Mouse (Mus musculus): ENCODE measurements at regions not wholly inside any gene's neighbourhood (a gene's known extent, or its start where the extent isn't known, plus 50 kb on each side); places are given as distances from the start of the nearest gene placed in this dataset.
A peak's percentile ranks its signal among the peaks of the same experiment; 100 is the strongest.

DNA sequence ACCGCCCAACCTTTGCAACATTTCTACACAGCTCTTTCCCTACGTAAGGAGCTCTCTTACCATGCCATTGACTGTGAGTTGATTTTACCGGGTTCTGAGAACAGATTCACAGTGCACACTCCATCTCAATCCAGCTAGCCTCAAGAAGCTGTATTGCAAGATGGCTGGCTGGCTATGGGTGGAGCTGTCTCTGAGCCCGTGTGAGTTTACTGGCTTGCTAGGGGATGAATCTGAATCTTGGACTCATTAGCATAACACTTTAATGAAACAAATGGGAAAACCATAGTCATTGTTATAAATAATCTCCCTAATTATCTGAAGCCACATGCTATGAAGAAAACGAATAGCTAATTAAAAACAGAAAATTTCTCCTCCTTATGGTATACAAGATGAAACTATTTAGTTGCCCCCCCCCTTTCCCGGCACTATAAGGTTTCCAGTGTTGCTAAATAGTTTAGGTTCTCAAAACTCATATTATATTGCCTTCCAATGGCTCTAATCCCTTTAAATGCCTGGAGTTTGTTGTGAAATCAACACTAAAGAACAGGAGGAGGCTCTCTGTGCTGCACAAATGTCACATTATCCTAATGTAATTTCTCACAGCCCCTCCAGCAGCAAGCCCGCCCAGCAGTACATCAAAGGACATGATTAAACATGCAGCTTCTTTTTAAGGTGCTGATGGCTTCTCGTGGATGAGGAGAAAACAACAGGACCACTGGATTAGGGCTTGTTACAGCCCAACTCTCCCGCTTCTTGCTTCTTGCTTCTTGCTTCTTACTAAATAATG, 76.9 kb upstream of the Cav2 start:
- H3K4me1 ChIP-seq (ENCODE audit: control insufficient read depth, insufficient read depth, insufficient read length, low read length) = peaks cover 4% of the 10 kb centered on the region
- H3K4me3 ChIP-seq (ENCODE audit: insufficient read depth, low read depth, low read length) = no peak overlapping the region
- H3K27ac ChIP-seq (replicated peaks; ENCODE audit: low read depth, low read length) = no peak overlapping the region

GRCm38 (mm10) chr6:17206932-17207331, 74.1 kb upstream of the Cav2 start:
- no peak overlapping the region for H3K27ac ChIP-seq (replicated peaks; ENCODE audit: low read depth, low read length)
- peaks cover 4% of the 10 kb centered on the region for H3K4me1 ChIP-seq (ENCODE audit: control insufficient read depth, insufficient read depth, insufficient read length, low read length)
- H3K4me3 ChIP-seq (ENCODE audit: insufficient read depth, low read depth, low read length) = no peak overlapping the region

DNA sequence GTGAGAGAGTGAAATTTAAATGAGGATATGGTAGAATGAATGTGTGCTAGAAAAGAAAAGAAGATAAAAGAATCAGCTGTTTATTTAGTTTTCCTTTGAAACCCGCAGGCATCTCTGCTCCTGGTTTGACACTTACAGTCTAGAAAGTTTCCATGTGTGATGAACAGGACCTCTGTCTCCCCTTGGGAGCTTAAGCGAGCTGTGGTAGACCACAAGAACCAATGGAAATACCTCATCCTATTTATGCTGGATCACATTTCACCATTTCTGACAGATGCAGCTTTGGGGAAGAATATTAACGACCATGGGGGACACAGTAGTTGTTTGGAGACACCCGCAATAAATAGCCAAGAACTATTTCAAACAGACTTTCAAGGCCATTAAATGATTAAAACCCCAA, 71.2 kb upstream of the Cav2 start:
- peak overlapping the region; percentile 47 for H3K27ac ChIP-seq (replicated peaks; ENCODE audit: low read depth, low read length)
- H3K4me1 ChIP-seq (ENCODE audit: control insufficient read depth, insufficient read depth, insufficient read length, low read length) = peaks cover 2% of the 10 kb centered on the region; the same call in 1 of the 2 replicates
- H3K4me3 ChIP-seq (ENCODE audit: insufficient read depth, low read depth, low read length) = no peak overlapping the region

DNA sequence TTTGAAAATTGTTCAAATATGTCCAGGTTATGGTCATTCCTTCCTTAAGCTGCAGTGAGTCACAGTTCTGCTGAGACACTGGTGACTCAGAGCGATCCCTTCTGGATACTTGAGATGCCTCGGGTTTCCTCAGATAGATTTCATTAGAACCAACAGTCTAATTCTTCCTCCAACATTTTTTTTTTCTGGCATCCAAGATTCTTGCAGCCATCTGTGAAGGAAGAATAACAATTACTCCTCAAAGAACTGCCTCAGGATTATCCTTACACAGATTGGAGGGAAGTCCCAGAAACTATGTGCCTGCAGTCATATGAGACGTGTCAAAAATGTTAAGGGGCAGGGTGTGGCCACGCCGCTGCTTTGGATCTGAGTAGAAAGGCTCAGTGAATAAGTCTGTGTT, 69.6 kb upstream of the Cav2 start:
- no peaks in the 10 kb centered on the region; the same call in 1 of the 2 replicates for H3K4me1 ChIP-seq (ENCODE audit: control insufficient read depth, insufficient read depth, insufficient read length, low read length)
- H3K4me3 ChIP-seq (ENCODE audit: insufficient read depth, low read depth, low read length) = no peak overlapping the region
- 0 out of 2 replicates have a peak overlapping the region, but pooled peaks have one; percentile 30 for H3K27ac ChIP-seq (replicated peaks; ENCODE audit: low read depth, low read length)

GRCm38 (mm10) chr6:17214774-17215173, 66.2 kb upstream of the Cav2 start:
- no peak overlapping the region for H3K4me3 ChIP-seq (ENCODE audit: insufficient read depth, low read depth, low read length)
- H3K27ac ChIP-seq (replicated peaks; ENCODE audit: low read depth, low read length) = no peak overlapping the region
- H3K4me1 ChIP-seq (ENCODE audit: control insufficient read depth, insufficient read depth, insufficient read length, low read length) = no peaks in the 10 kb centered on the region; the same call in 1 of the 2 replicates

GRCm38 (mm10) chr6:17216442-17216841, 64.5 kb upstream of the Cav2 start:
- Histone ChIP-seq H3K27ac (replicated peaks; ENCODE audit: low read depth, low read length) (no peak overlapping the region), H3K4me3 (ENCODE audit: insufficient read depth, low read depth, low read length) (no peak overlapping the region), H3K4me1 (ENCODE audit: control insufficient read depth, insufficient read depth, insufficient read length, low read length) (no peaks in the 10 kb centered on the region)

GRCm38 (mm10) chr6:17223744-17224143, 57.2 kb upstream of the Cav2 start:
- peaks cover 16% of the 10 kb centered on the region; the same call in 1 of the 2 replicates for H3K4me1 ChIP-seq (ENCODE audit: control insufficient read depth, insufficient read depth, insufficient read length, low read length)
- peak overlapping the region; percentile 75 for H3K27ac ChIP-seq (replicated peaks; ENCODE audit: low read depth, low read length)
- no peak overlapping the region for H3K4me3 ChIP-seq (ENCODE audit: insufficient read depth, low read depth, low read length)

DNA sequence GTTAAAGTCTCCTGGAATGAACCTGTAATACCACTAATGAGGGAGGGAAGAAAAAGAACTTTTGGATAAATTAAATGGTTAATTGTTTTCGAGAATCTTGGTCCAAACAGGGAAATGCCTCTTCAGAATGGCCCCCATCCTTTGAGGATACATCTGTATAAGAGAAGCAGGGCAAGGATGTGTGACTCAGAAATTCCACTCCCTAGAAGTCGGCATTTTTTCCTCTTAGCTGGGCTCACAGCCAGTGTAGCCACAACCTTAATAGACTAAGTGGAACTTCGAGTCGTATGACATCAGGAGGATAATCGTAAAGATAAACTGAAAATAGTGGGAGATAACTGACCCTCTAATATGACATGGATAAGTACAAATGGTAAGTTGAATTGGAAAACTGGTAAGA, 56.1 kb upstream of the Cav2 start:
- H3K4me1 ChIP-seq (ENCODE audit: control insufficient read depth, insufficient read depth, insufficient read length, low read length) = peaks cover 16% of the 10 kb centered on the region; the same call in 1 of the 2 replicates

DNA sequence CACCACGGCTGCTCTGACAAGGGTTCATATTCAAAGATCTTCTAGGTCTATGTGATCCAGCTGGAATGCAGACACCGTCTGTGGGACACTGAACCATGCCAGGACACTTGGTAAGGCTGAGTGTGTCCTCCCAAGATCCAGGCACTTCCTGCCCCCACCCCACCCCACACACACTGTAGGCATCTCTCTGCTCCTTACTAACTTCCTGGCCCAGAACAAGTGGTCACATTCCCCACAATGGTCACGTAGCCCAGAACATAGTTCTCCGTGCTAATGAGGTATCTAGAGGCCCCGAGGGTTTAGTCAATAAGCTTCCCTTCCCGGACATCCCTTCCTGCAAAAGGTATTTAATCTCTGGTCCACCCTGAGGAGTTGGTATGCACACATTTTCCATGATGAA, 54.5 kb upstream of the Cav2 start:
- peaks cover 16% of the 10 kb centered on the region; the same call in 1 of the 2 replicates for H3K4me1 ChIP-seq (ENCODE audit: control insufficient read depth, insufficient read depth, insufficient read length, low read length)
- H3K4me3 ChIP-seq (ENCODE audit: insufficient read depth, low read depth, low read length) = no peak overlapping the region
- H3K27ac ChIP-seq (replicated peaks; ENCODE audit: low read depth, low read length) = no peak overlapping the region

More for the DNA sequence above, 56.1 kb upstream of the Cav2 start:
- Histone ChIP-seq H3K27ac (replicated peaks; ENCODE audit: low read depth, low read length) (peak overlapping the region; percentile 82), H3K4me3 (ENCODE audit: insufficient read depth, low read depth, low read length) (no peak overlapping the region)

Data from brown adipose tissue, adult 24 weeks (tissue).